Mouse (Mus musculus) layer of hippocampus, postnatal 25 days (tissue): ENCODE results near the gene Snrnp35. TPM values are rescaled to one million over a fixed set of nuclear protein-coding genes. Genes with fewer than 3 reads are reported as not detected.

ENCODE experiments used
- DNase-seq, 2 experiments: peaks; one replicate each; pipeline ENCODE4 v3.0.0; 2022; ENCODE audit warnings: mixed read lengths in 2 of 2, low spot score in 1 of 2; ENCODE audit errors: extremely low spot score in 1 of 2
- total RNA-seq, 2 experiments: library from RNA; stranded (reverse); gene quantifications; 2 replicates each; pipeline ENCODE4 v1.2.3; 2021

Snrnp35 gene
- total RNA-seq, 2 experiments from 2014 or later = 20.6 to 25.9 TPM

- DNase-seq = no peak
Measured at GRCm38 (mm10) chr5:124462297-124463025, 20.5 kb upstream of the Snrnp35 start.

- no peak for DNase-seq
Measured at GRCm38 (mm10) chr5:124463462-124463861, 19.5 kb upstream of the Snrnp35 start.

DNA sequence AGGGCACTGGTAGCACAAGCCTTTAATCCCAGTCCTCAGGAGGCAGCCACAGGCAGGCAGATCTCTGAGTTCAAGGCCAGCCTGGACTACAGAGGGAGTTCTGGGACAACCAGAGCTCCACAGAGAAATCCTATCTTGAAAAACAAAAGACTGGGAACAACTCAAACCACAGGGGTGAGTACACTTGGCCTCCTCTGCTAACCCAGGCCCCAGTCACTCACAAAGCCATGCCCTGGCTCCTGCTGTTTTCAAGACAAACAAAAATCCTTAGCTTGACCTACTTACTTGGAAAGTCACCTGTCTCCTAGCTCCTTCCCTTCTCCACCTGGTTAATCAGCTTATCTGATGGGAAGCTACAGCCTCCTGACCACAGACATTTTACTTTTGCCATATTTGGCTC is 18.0 kb upstream of the Snrnp35 start:
- DNase-seq = no peak

DNA sequence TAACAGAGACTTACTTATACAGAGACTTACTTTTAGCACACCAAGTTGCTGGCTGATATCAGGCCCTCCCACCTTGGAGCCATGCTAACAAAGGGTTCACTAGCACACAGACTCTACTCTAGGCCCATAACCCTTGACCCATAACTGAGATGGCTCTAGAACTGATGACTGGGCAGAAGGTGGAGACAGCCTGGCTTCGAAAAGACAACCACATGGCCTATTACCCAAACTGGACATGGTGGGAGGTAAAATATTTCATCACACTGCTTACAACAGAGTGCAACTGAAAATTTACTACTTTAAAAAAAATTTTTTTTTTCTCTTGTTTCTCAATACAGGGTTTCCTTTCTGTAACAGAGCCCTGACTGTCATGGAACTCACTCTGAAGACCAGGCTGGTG is 15.2 kb upstream of the Snrnp35 start:
- no peak for DNase-seq

GRCm38 (mm10) chr5:124468365-124468764 is 14.6 kb upstream of the Snrnp35 start:
- DNase-seq = no peak

- DNase-seq = no peak
Measured at GRCm38 (mm10) chr5:124469486-124469885, 13.4 kb upstream of the Snrnp35 start.

DNA sequence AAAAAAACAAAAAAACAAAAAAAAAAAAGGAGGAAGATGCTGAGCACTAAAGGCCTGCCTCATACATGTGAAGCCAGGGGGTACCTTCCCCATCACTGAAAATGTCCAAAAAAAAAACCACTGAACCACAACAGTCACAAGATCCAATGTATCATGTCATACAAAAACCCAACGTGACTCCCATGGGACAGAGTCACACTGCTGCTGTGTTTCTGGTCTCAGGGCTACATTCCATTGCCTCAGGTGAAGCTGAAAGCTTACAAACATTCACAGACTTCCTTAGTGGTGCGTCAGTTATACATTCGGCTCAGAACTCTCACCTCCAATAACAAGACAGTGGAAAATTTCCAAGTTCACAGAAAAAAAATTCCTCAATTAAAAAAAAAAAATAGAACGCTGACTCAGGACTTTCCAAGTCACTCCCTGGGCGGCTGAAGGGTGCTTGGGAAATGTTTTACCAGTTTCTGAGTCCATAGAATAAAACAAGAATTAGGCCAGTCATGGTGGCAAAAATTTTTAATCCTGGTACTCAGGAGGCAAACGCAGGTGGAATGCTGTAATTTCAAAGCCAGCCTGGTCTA is 12.3 kb upstream of the Snrnp35 start:
- DNase-seq = no peak

- DNase-seq = no peak
Measured at GRCm38 (mm10) chr5:124478873-124479204, 4.1 kb upstream of the Snrnp35 start.

- no peak for DNase-seq
Measured at GRCm38 (mm10) chr5:124480119-124480518, 2.8 kb upstream of the Snrnp35 start.

DNA sequence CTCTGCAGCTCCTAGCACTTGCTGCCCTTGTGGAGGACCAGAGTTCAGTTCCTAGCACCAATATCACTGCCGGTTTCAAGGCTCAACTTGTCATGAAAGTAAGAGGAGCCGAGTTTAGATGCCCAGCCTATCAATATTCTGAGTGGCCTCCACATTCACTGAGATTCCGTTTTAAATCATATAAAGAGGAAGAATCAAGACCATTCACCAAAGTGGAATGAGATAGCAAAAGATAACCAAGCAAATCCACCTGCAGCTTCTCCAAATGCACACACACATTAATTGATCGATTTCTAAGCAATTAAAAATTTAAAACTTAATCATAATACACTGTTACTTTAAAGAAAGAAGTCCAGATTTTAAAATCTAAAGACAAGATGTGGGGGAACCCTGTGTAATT is 1.2 kb upstream of the Snrnp35 start:
- DNase-seq = no peak

GRCm38 (mm10) chr5:124482436-124482965 is 433 bp upstream of the Snrnp35 start:
- DNase-seq = no peak

- no peak for DNase-seq
Measured at GRCm38 (mm10) chr5:124483655-124484396, 892 bp downstream of the Snrnp35 start.

GRCm38 (mm10) chr5:124485654-124486053 is 2.7 kb downstream of the Snrnp35 start:
- no peak for DNase-seq

DNA sequence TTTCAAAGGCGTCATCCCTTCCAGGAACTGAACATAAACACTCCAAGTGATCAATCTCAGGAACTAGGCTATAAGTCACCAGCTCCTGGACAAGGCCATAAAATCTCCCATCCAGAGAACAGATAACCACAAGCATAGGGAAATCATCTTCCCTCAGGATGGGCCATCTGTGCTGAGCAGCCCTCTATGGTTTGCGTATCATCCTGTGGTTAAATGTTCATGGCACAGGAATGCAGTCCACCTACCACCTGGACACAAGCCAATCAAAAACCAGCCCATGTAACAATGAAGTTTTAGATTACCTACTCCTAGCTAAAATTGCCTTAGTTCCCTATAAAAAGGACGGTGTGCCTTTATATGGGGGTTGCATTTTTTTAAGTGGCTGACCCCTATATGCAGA is 6.0 kb downstream of the Snrnp35 start:
- DNase-seq = no peak

- no peak for DNase-seq
Measured at GRCm38 (mm10) chr5:124491732-124492131, 8.8 kb downstream of the Snrnp35 start.

DNA sequence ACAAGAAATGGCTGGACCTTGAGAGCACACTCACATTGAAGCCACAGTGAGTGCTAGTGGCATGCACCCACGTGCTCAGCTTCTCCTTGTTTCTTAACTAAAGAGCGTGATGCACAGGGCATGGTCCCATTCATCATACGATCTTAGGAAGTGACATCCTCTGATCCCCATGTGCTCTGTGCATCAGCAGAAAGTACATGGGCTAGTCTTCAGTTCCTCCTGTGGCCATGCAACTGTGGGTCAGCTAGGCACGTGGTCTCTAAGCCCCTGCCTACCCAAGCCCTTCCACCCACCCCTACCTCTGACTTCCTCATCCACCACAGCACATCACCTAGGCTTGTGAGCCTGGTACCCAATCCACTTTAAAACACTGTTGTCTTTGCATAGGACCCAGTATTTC is 9.7 kb downstream of the Snrnp35 start:
- no peak for DNase-seq

DNA sequence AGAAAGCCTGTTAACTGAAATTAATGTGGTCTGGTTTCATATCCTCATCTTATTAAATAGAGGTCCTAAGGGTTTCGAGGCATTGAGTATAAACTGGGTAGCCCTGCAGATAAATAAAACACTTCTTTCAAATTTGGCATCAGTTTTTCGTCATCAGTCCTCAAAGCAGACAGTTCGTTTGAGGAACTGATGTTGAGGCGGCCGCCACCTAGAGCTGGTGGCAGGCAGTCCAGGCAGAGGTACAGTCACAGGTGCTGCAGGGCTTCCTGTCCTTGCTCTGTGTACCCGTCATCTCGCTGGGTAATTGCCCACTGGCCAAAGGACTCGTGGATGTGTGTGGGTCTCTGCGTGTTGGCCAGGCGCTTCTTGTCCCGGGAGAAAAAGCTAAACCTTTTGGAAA is 10.5 kb downstream of the Snrnp35 start:
- no peak for DNase-seq

DNA sequence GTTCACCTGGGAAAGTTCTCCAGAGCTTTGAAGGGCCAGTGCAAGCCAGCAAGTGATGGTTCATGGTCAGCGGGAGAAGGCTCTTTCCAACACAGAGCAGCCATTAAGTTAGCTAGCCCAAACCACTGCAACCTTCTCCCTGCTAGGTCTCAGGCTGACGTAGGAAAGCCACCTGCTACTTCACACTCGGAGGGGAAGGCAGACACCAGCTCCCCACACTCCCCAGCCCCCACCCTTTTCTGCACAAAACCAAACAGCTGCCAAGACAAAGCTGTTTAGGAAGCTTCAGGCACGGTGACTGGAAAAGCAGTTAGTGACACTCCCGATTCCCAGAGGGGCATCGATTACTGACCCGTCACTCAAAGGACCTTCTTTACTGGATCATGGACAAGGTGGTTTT is 12.6 kb downstream of the Snrnp35 start:
- no peak for DNase-seq

DNA sequence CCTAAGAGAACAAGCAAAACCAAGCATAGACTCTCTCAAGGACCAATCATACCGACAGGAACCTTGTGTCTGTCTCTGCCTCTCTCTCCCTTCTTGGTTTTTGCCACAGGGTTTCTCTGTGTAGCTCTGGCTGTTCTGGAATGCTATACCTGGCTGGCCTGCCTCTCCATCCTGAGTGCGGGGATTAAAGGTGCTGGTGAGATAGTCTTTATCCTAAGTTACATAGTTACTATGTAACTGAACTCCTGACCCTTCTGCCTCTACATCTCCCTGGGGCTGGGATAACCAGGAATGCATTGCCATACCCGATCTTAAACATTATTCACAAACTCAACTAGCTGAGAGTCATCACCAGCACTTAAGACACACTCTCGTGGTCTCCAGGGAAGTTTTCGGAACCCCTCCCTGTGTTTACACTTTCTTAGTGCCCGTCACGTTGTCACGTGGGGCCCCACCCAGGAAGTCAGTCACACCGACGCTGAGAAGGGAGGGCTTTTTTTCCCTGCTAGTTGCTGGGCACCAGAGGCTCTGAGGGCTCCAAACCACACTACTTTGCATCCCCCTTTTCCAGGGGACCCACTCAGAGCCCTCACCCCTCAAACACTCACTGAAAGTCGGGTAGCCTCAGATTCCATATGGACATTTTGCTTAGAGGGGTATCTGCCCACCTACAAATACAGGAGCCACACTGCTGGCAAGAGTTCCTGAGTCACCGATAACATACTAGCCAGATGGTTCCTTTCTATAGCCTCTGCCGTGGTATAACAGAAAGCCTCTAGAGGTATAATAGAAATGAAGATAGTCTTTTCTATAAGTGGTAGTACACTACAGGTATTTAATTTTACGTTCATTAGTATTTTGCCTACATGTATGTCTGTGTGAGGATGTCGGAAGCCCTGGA is 13.9 kb downstream of the Snrnp35 start:
- DNase-seq = no peak

- DNase-seq = no peak
Measured at GRCm38 (mm10) chr5:124498221-124498876, 15.4 kb downstream of the Snrnp35 start.
